Mouse (Mus musculus) left cerebral cortex, adult 6 months (tissue): ENCODE measurements around the gene Hsd11b1. TPM values are rescaled to one million over a fixed set of nuclear protein-coding genes. Genes with fewer than 3 reads are reported as not detected.

Experiments used
- long read RNA-seq, 2 experiments: library from polyadenylated mRNA; unstranded; transcript quantifications; one replicate each; pipeline ENCODE4 v2.0.0; 2019 to 2020
- polyA plus RNA-seq: library from polyadenylated mRNA; unstranded; fragments of <200 nt; fragmentation: Nextera tagmentation; gene quantifications from 2 replicates; pipeline ENCODE4 v1.2.3, GENCODE M21; 2021

Hsd11b1 gene
- 29.0 and 36.1 TPM in 2 replicates for polyA plus RNA-seq
- long read RNA-seq, experiment 1, transcript Hsd11b1-201 (6 exons, 1,623 nt) = major isoform, 70 of 79 reads
- long read RNA-seq, experiment 1, partial matches to known transcripts = 1 of 79 reads
- long read RNA-seq, experiment 1, other reads (novel, unspliced or antisense) = 4 of 79 reads
- long read RNA-seq, experiment 2, transcript Hsd11b1-205 (7 exons, 1,355 nt) = minor isoform, 6 of 62 reads
- long read RNA-seq, experiment 2, transcript Hsd11b1-201 (6 exons, 1,623 nt) = major isoform, 45 of 62 reads
- long read RNA-seq, experiment 2, partial matches to known transcripts = 5 of 62 reads
- long read RNA-seq, experiment 2, other reads (novel, unspliced or antisense) = 3 of 62 reads

DNA sequence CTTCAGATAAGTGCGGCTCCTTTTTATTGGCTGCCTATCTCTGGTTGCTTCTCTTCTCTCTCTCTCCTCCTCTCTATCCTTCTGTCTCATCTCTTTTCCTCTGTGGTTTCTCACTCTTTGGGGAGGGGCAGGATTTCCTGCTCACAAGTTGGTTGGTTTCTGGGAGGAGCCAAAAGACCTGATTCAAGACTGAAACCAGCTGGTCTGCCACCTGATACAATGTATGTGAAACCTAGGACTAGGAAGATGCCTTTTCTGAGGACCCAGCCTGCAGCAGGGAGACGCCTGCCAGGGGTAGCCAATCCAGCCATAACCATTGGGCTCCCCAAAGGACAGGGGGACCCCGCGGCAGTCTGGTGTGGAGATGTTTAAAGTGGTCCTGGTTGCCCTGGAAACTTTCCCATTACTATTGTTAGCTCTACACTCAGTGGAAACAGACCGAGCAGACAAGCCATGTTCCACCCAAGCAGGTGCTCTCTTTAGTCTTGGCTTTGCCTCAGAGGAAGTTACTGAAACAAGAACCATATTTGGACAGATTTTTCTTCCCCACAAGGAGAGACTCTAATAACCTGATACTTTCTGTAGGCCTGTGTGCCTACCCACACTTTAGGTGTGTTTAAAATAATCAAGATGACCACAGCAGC is at the start of gene Hsd11b1:
Gene Hsd11b1, minus strand, starts transcription at position 121 of the 644 bp plus-strand sequence.

GRCm38 (mm10) chr1:193272916-193273601 is 9.2 kb upstream of the Hsd11b1 start, which contains the start of gene G0s2:
TSS of gene G0s2 (minus strand) at chr1:193273217.

GRCm38 (mm10) chr1:193207503-193207902 is 56.4 kb downstream of the Hsd11b1 start, which contains the start of gene Lamb3:
TSS of gene Lamb3 (plus strand) at chr1:193207699.

DNA sequence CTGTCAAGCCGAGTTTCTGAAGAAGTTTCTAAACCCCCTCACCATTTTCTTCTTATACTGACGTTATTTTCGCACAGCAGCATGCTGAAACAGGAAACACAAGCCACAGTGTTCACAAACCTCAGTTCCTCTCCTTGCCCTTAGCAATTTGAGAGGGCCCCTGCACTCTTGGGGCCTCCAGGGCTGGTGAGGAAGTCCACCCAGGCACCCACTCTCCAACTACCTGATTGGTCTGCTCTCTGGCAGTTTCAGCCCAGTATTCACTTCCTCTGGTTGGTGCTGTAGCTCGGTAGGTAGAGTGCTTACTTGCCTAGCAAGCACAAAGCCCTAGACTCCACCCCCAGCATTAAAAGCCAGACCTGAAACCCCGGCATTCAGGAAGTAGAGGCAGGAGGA is 62.5 kb downstream of the Hsd11b1 start, which contains the start of gene Traf3ip3:
Gene Traf3ip3, minus strand, starts transcription at position 321 of the 396 bp plus-strand sequence.

Other genes with a start within 250 kb of the Hsd11b1 start
- 4.3 and 4.6 TPM in 2 replicates for gene Syt14, start 228.3 kb downstream of the Hsd11b1 start, polyA plus RNA-seq
- 1.3 and 2.9 TPM in 2 replicates for gene Diexf, start 133.8 kb downstream of the Hsd11b1 start, polyA plus RNA-seq
- 0.44 and 0.50 TPM in 2 replicates for gene Irf6, start 111.0 kb downstream of the Hsd11b1 start, polyA plus RNA-seq
- 3.8 and 5.9 TPM in 2 replicates for gene A130010J15Rik, start 96.0 kb downstream of the Hsd11b1 start, polyA plus RNA-seq
- 0.69 and 1.0 TPM in 2 replicates for gene Traf3ip3, start 62.4 kb downstream of the Hsd11b1 start, polyA plus RNA-seq
- gene Lamb3, start 56.4 kb downstream of the Hsd11b1 start, polyA plus RNA-seq = 0.67 and 0.76 TPM in 2 replicates
- 16.3 and 17.8 TPM in 2 replicates for gene G0s2, start 9.1 kb upstream of the Hsd11b1 start, polyA plus RNA-seq
- gene Camk1g, start 106.2 kb upstream of the Hsd11b1 start, polyA plus RNA-seq = 13.6 and 16.6 TPM in 2 replicates